Mouse (Mus musculus): ENCODE data around the gene Mical2. TPM values are rescaled to one million over a fixed set of nuclear protein-coding genes. Genes with fewer than 3 reads are reported as not detected.

Gene Mical2
- total and polyA plus RNA-seq, 3 experiments: not detected

GRCm38 (mm10) chr7:112241211-112241944 is 15.7 kb downstream of the Mical2 start:
- Histone ChIP-seq H3K4me3 (replicated peaks in 1 of 3; ENCODE audit: low read depth in 2 of 3, low read length in 2 of 3, poor library complexity in 1 of 3) (no peak overlapping the region), H3K27ac (ENCODE audit: insufficient read depth, low read depth) (no peak overlapping the region), H3K9me3 (replicated peaks; ENCODE audit: low read length) (peaks cover 5% of the 10 kb centered on the region), H3K4me1 (ENCODE audit: control insufficient read depth in 1 of 2, insufficient read depth in 2 of 2) (no peaks in the 10 kb centered on the region), H3K9ac (ENCODE audit: insufficient read depth, low read depth) (no peak overlapping the region), H3K36me3 (replicated peaks in 1 of 2; ENCODE audit: control insufficient read depth in 1 of 2, insufficient read depth in 1 of 2, low read length in 1 of 2) (no peaks in the 10 kb centered on the region), H3K27me3 (replicated peaks) (peaks cover 99% of the 10 kb centered on the region), H3K4me2 (ENCODE audit: insufficient read depth, low read depth, poor library complexity, severe bottlenecking) (no peak overlapping the region), H3K79me2 (replicated peaks; ENCODE audit: control insufficient read depth, extremely low read depth, insufficient read depth, poor library complexity, severe bottlenecking) (no peaks in the 10 kb centered on the region)
- TF ChIP-seq RAD21 (IDR thresholded peaks at IDR 0.05; ENCODE audit: low read depth, low read length): no peak
- TF ChIP-seq TCF12 (IDR thresholded peaks at IDR 0.05; ENCODE audit: low read depth, low read length): no peak
- no peak for TF ChIP-seq JUN (IDR thresholded peaks at IDR 0.05; ENCODE audit: insufficient read depth, low read depth, low read length)
- TF ChIP-seq MAFK (IDR thresholded peaks at IDR 0.05; ENCODE audit: insufficient replicate concordance, low read length): no peak
- TF ChIP-seq MYC (IDR thresholded peaks at IDR 0.05; ENCODE audit: low read depth, low read length): no peak
- TF ChIP-seq USF2 (conservative IDR thresholded peaks at IDR 0.05; ENCODE audit: low read depth, low read length): no peak
- TF ChIP-seq CTCF (conservative IDR thresholded peaks at IDR 0.05 in 1 of 2, IDR thresholded peaks at IDR 0.05 in 1 of 2; ENCODE audit: low read depth in 2 of 2, low read length in 2 of 2): no peak
- TF ChIP-seq EP300 (IDR thresholded peaks at IDR 0.05; ENCODE audit: low read length): no peak
- TF ChIP-seq E2F4 (IDR thresholded peaks at IDR 0.05; ENCODE audit: insufficient replicate concordance, low read depth, low read length): no peak
- no peak for TF ChIP-seq NELFE (IDR thresholded peaks at IDR 0.05; ENCODE audit: low read depth, low read length)
- no peak for TF ChIP-seq CHD1 (IDR thresholded peaks at IDR 0.05; ENCODE audit: low read depth, low read length)
- TF ChIP-seq SIN3A (IDR thresholded peaks at IDR 0.05; ENCODE audit: low read length): no peak
- no peak for TF ChIP-seq CHD2 (IDR thresholded peaks at IDR 0.05; ENCODE audit: low read length)
- no peak for TF ChIP-seq RCOR1 (conservative IDR thresholded peaks at IDR 0.05; ENCODE audit: low read depth, low read length)
- no peak for TF ChIP-seq IRF4 (IDR thresholded peaks at IDR 0.05; ENCODE audit: low read depth, low read length)
- no peak for TF ChIP-seq POLR2A (IDR thresholded peaks at IDR 0.05; ENCODE audit: low read depth, low read length)
- no peak for TF ChIP-seq POLR2AphosphoS2 (IDR thresholded peaks at IDR 0.05; ENCODE audit: low read depth, low read length)
- TF ChIP-seq MAX (IDR thresholded peaks at IDR 0.05; ENCODE audit: low read length): no peak
- TF ChIP-seq MEF2A (IDR thresholded peaks at IDR 0.05; ENCODE audit: borderline replicate concordance, low read depth, low read length): no peak
- DNase-seq (ENCODE audit: extremely low read depth): no peak
- dilution Hi-C loops (cut with MboI; ENCODE audit: extremely low pct_ligation_motif_present, extremely low pct_unique_long_range_greater_than_20kb, low sequenced_read_pairs) (no loop called here), in situ Hi-C loops (cut with MboI; ENCODE audit: low pct_ligation_motif_present, low pct_unique_long_range_greater_than_20kb, low sequenced_read_pairs) (no loop called here)

DNA sequence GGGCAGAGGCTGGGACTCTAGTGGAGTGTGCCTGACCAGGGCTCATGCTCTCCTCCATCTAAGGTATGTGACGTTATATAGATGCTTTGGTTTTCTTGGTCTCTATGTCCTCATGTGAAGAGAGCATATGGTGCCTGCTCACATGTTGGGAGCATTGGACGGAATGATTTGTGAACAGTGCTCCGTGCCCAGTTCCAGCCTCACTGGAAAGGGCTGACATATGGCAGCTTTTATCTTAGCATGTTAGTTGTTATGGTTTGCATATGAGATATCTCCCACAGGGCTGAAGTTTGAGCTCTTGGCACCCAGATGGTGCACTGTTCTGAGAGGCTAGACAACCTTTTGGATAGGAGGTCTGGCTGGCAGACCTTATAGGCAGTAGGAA is 16.3 kb downstream of the Mical2 start:
- no peak for DNase-seq (ENCODE audit: extremely low read depth)
- H3K4me2 ChIP-seq (ENCODE audit: insufficient read depth, low read depth, poor library complexity, severe bottlenecking): no peak overlapping the region
- no peaks in the 10 kb centered on the region for H3K36me3 ChIP-seq (replicated peaks in 1 of 2; ENCODE audit: control insufficient read depth in 1 of 2, insufficient read depth in 1 of 2, low read length in 1 of 2)
- H3K9ac ChIP-seq (ENCODE audit: insufficient read depth, low read depth): no peak overlapping the region
- in situ Hi-C loops (cut with MboI; ENCODE audit: low pct_ligation_motif_present, low pct_unique_long_range_greater_than_20kb, low sequenced_read_pairs): no loop called here
- peaks cover 99% of the 10 kb centered on the region for H3K27me3 ChIP-seq (replicated peaks)
- peaks cover 5% of the 10 kb centered on the region for H3K9me3 ChIP-seq (replicated peaks; ENCODE audit: low read length)
- TF ChIP-seq TCF12 (IDR thresholded peaks at IDR 0.05; ENCODE audit: low read depth, low read length): no peak
- no peaks in the 10 kb centered on the region for H3K4me1 ChIP-seq (ENCODE audit: control insufficient read depth in 1 of 2, insufficient read depth in 2 of 2)
- no peak overlapping the region for H3K4me3 ChIP-seq (replicated peaks in 1 of 3; ENCODE audit: low read depth in 2 of 3, low read length in 2 of 3, poor library complexity in 1 of 3)
- H3K27ac ChIP-seq (ENCODE audit: insufficient read depth, low read depth): no peak overlapping the region
- dilution Hi-C loops (cut with MboI; ENCODE audit: extremely low pct_ligation_motif_present, extremely low pct_unique_long_range_greater_than_20kb, low sequenced_read_pairs): no loop called here
- H3K79me2 ChIP-seq (replicated peaks; ENCODE audit: control insufficient read depth, extremely low read depth, insufficient read depth, poor library complexity, severe bottlenecking): no peaks in the 10 kb centered on the region

Measured in CH12.LX (cell line).